Mouse (Mus musculus) hindbrain, embryonic 14.5 days (tissue): Measurements from ENCODE around the gene Fgfr1op2. TPM values are rescaled to one million over a fixed set of nuclear protein-coding genes. Genes with fewer than 3 reads are reported as not detected.

Experiments
- ATAC-seq: fragments of 200-750 bp; cut with Nextera tagmentation; 2 replicates; pipeline ENCODE4 v1.8.0; 2017; ENCODE audit warnings: moderate number of reproducible peaks, mild to moderate bottlenecking, moderate TSS enrichment, moderate library complexity; ENCODE audit not compliant: low FRiP score
- DNase-seq: peaks from one replicate; pipeline ENCODE4 v3.0.0-alpha.2; 2015; ENCODE audit warnings: low spot score
- H3K27ac ChIP-seq: fragments of 300-500 bp; sonication (generic); 2 replicates; pipeline ENCODE4 v1.5.1; 2014; ENCODE audit warnings: mild to moderate bottlenecking, moderate library complexity
- H3K27me3 ChIP-seq: fragments of 300-500 bp; sonication (generic); 2 replicates; pipeline ENCODE4 v1.6.1; 2014; ENCODE audit warnings: mild to moderate bottlenecking, low read length, mixed read lengths; ENCODE audit not compliant: control insufficient read depth, insufficient read depth
- H3K36me3 ChIP-seq: fragments of 300-500 bp; sonication (generic); replicated peaks from 2 replicates; pipeline ENCODE4 v1.6.1; 2014; ENCODE audit not compliant: control insufficient read depth, insufficient read depth
- H3K4me1 ChIP-seq: fragments of 300-500 bp; sonication (generic); replicated peaks from 2 replicates; pipeline ENCODE4 v1.6.1; 2014; ENCODE audit warnings: antibody characterized with exemption, low read length, mixed read lengths; ENCODE audit not compliant: control insufficient read depth, insufficient read depth
- H3K4me2 ChIP-seq: fragments of 300-500 bp; sonication (generic); replicated peaks from 2 replicates; pipeline ENCODE4 v1.6.1; 2014; ENCODE audit warnings: mild to moderate bottlenecking, moderate library complexity
- H3K4me3 ChIP-seq: fragments of 300-500 bp; sonication (generic); replicated peaks from 2 replicates; pipeline ENCODE4 v1.5.1; 2014; ENCODE audit warnings: mild to moderate bottlenecking, low read length
- H3K9ac ChIP-seq: fragments of 300-500 bp; sonication (generic); 2 replicates; pipeline ENCODE4 v1.6.1; 2014
- H3K9me3 ChIP-seq: fragments of 300-500 bp; sonication (generic); 2 replicates; pipeline ENCODE4 v1.6.1; 2016; ENCODE audit warnings: low read length; ENCODE audit not compliant: control insufficient read depth
- WGBS: fragments of 180-500 bp; shearing (Covaris S2); extraction: QIAGEN DNeasy Blood & Tissue Kit; methylation state at CpG from one replicate; pipeline ENCODE4 v1.1.7; 2014; 5-methylcytosine and 5-hydroxymethylcytosine counted together
- polyA plus RNA-seq: library from polyadenylated mRNA; unstranded; fragments of >200 nt; fragmentation: Nextera tagmentation; extraction: Ambion mirVana; gene quantifications from 2 replicates; pipeline ENCODE4 v1.2.1, GENCODE M21; 2014

Fgfr1op2 gene
- polyA plus RNA-seq, 1 experiment from 2014 or later: 43.4 TPM

- ATAC-seq (no peak), DNase-seq (no peak)
- Histone ChIP-seq H3K4me2 (no peak overlapping the region), H3K27ac (no peak overlapping the region), H3K9ac (no peak overlapping the region), H3K4me3 (no peak overlapping the region), H3K4me1 (no peaks in the 10 kb centered on the region), H3K36me3 (peaks cover 78% of the 10 kb centered on the region), H3K27me3 (no peaks in the 10 kb centered on the region), H3K9me3 (no peaks in the 10 kb centered on the region)
- WGBS: 95% methylated on average over 5 of the region's 5 CpGs
Observed at GRCm38 (mm10) chr6:146614541-146614940, 37.5 kb downstream of the Fgfr1op2 start.

- no peaks in the 10 kb centered on the region for H3K27me3 ChIP-seq
- H3K27ac ChIP-seq: no peak overlapping the region
- no peaks in the 10 kb centered on the region for H3K4me1 ChIP-seq
- no peaks in the 10 kb centered on the region for H3K9me3 ChIP-seq
- peaks cover 76% of the 10 kb centered on the region for H3K36me3 ChIP-seq
- no peak for DNase-seq
- WGBS: 96% methylated on average over 8 of the region's 8 CpGs
- ATAC-seq: no peak
- no peak overlapping the region for H3K4me3 ChIP-seq
- no peak overlapping the region for H3K9ac ChIP-seq
- H3K4me2 ChIP-seq: no peak overlapping the region
Observed at GRCm38 (mm10) chr6:146615891-146616290, 38.9 kb downstream of the Fgfr1op2 start.

GRCm38 (mm10) chr6:146616670-146617069, 39.7 kb downstream of the Fgfr1op2 start:
- 96% methylated on average over 2 of the region's 2 CpGs for WGBS
- no peak overlapping the region for H3K4me2 ChIP-seq
- no peaks in the 10 kb centered on the region for H3K4me1 ChIP-seq
- DNase-seq: no peak
- ATAC-seq: no peak
- H3K9me3 ChIP-seq: no peaks in the 10 kb centered on the region
- H3K4me3 ChIP-seq: no peak overlapping the region
- H3K9ac ChIP-seq: no peak overlapping the region
- H3K27ac ChIP-seq: no peak overlapping the region
- H3K36me3 ChIP-seq: peaks cover 77% of the 10 kb centered on the region
- H3K27me3 ChIP-seq: no peaks in the 10 kb centered on the region

- 63% methylated on average over 3 of the region's 3 CpGs for WGBS
- Histone ChIP-seq H3K27me3 (no peaks in the 10 kb centered on the region), H3K9ac (no peak overlapping the region), H3K36me3 (0 out of 2 replicates have a peak, but pooled peaks cover 10% of the 10 kb centered on the region), H3K27ac (no peak overlapping the region), H3K4me3 (no peak overlapping the region), H3K9me3 (no peaks in the 10 kb centered on the region), H3K4me2 (no peak overlapping the region), H3K4me1 (peaks cover 3% of the 10 kb centered on the region; the same call in 1 of the 2 replicates)
- DNase-seq (no peak), ATAC-seq (no peak)
Observed at GRCm38 (mm10) chr6:146628123-146628522, 51.1 kb downstream of the Fgfr1op2 start.

DNA sequence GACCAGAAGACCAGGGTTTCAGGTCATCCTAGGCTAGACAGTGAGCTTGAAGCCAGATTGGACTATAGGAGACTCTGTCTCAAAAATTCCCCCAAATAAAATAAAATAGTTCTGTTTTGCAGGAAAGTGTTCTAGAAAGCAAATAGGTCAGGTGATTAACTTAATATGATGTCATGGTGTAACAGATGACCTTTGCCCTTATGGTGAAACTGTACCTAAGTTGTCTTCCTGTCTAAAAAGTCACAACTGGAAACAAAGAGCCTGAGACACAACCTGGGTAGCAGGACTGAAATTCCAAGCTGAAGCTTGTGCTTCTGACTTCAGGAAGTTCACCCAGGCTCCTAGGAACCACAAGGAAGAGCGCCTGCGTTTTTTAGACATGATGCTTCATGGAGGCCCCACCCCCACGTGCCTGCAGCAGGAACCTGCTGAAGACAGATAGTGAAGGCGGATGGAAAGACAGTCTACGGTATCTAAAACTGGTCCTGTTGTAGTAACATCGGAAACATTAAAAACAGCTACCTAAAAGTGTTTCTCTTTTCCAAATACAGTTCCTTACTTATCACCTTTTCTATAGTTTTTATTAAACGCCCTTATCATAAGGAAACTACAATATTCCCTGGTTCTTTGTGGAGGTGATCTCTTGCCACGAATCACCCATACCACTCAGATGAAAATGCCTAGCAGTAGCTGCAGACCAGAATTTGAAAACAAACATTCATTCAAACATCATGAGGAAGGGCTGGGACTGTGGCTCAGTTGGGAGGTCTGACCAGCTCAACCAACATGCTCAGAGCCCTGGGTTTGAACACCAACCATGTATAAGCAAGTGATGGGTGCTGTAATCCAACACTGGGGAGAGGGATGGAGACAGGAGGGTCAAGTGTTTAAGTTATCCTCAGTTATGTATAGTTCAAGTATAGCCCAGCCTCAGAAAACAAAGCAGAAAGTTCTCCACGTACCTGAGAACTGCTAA, 53.1 kb downstream of the Fgfr1op2 start:
- no peak for DNase-seq
- Histone ChIP-seq H3K4me1 (peaks cover 11% of the 10 kb centered on the region), H3K9ac (no peak overlapping the region), H3K9me3 (no peaks in the 10 kb centered on the region), H3K27me3 (no peaks in the 10 kb centered on the region), H3K36me3 (no peaks in the 10 kb centered on the region), H3K4me2 (no peak overlapping the region), H3K4me3 (no peak overlapping the region), H3K27ac (no peak overlapping the region)
- no peak for ATAC-seq
- 87% methylated on average over 9 of the region's 9 CpGs for WGBS

GRCm38 (mm10) chr6:146630961-146631360, 54.0 kb downstream of the Fgfr1op2 start:
- WGBS: 88% methylated on average over 4 of the region's 4 CpGs
- DNase-seq: no peak
- no peak overlapping the region for H3K9ac ChIP-seq

DNA sequence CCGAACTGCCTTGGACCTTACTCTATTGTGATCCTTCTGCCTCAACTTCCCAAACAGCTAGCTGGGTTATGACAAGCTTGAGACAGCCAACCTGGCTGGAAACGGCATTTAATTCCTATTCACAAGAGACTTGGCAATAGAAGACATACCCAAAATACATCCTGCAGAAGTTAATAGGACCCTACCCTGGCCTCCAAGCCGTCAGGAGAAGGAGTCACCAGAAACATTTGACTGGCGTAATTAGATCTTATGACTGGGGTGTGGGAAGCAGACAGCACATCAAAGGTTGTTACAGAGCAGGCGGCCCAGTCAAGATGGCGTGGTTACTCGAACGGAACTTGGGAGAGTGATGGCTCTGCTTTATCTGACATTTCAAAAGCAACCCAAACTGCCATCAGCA, 54.8 kb downstream of the Fgfr1op2 start:
- Histone ChIP-seq H3K9me3 (no peaks in the 10 kb centered on the region), H3K9ac (no peak overlapping the region), H3K4me2 (no peak overlapping the region), H3K27me3 (no peaks in the 10 kb centered on the region), H3K36me3 (no peaks in the 10 kb centered on the region), H3K27ac (no peak overlapping the region), H3K4me3 (no peak overlapping the region), H3K4me1 (peaks cover 11% of the 10 kb centered on the region)
- DNase-seq (no peak), ATAC-seq (no peak)
- 77% methylated on average over 8 of the region's 8 CpGs for WGBS

More at GRCm38 (mm10) chr6:146630961-146631360, 54.0 kb downstream of the Fgfr1op2 start:
- H3K4me3 ChIP-seq: no peak overlapping the region
- no peak overlapping the region for H3K4me2 ChIP-seq
- H3K9me3 ChIP-seq: no peaks in the 10 kb centered on the region
- H3K27me3 ChIP-seq: no peaks in the 10 kb centered on the region
- ATAC-seq: no peak
- peaks cover 11% of the 10 kb centered on the region for H3K4me1 ChIP-seq
- H3K27ac ChIP-seq: no peak overlapping the region
- no peaks in the 10 kb centered on the region for H3K36me3 ChIP-seq

DNA sequence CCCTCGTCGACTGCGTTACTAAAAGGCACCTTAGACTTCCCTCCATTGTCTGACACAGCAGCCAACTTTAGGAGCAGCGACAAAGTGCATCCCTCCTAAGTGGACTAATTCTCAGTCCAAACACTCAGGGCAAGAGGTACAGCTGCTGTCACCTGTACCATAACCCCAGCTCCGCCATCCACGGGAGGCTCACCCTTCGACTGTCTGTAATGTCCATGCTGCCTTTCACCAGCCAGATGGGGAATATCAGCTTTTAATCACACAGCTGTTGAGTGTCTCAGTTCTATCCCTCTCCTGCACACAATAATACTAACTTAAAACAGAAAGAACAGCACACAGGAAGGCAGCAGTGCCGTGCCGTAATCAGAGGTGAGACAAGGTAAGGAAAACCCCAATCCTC, 55.4 kb downstream of the Fgfr1op2 start:
- Histone ChIP-seq H3K27ac (no peak overlapping the region), H3K4me3 (no peak overlapping the region), H3K4me2 (no peak overlapping the region), H3K9ac (no peak overlapping the region), H3K36me3 (no peaks in the 10 kb centered on the region), H3K9me3 (no peaks in the 10 kb centered on the region), H3K27me3 (no peaks in the 10 kb centered on the region), H3K4me1 (peaks cover 11% of the 10 kb centered on the region)
- 88% methylated on average over 9 of the region's 9 CpGs for WGBS
- ATAC-seq (no peak), DNase-seq (no peak)

DNA sequence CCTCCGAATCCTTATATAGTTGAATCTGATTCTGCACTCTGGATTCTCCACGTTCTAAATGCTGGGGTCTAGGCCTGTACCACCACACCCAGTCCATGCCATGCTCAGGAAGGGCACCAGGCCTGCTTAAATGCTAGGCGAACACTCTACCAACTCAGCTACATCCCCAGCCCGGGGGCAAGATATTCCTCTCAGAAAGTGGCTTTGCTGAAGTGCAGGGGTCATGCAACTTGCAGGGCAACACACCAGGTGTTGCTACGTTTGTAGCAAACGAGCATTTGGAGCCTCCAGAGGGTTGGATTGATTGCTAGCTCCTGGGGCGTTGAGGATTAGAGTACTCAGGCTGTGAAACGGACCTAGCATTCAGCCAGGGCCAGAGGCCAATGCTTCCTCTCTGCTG, 56.1 kb downstream of the Fgfr1op2 start:
- ATAC-seq (no peak), DNase-seq (no peak)
- Histone ChIP-seq H3K4me3 (peak overlapping the region; percentile 83; the same call in 1 of the 2 replicates), H3K27ac (no peak overlapping the region), H3K4me1 (peaks cover 11% of the 10 kb centered on the region), H3K9ac (peak overlapping the region; percentile 32; the same call in 1 of the 2 replicates), H3K36me3 (no peaks in the 10 kb centered on the region), H3K4me2 (peak overlapping the region; percentile 82), H3K27me3 (no peaks in the 10 kb centered on the region), H3K9me3 (no peaks in the 10 kb centered on the region)
- WGBS: 48% methylated on average over 8 of the region's 8 CpGs
